Mouse (Mus musculus): ENCODE results near the gene Sept1.
"Not testable (repeated sequence)": the region's sequence is repeated elsewhere in the genome, so short reads cannot be mapped to it uniquely, and the experiment has no call there.

The Sept1 gene

GRCm38 (mm10) chr7:127253821-127254769, 21.2 kb upstream of the Sept1 start:
- DNase-seq (ENCODE audit: low read depth, low spot score), result peak; percentile 99

- no peak for DNase-seq (ENCODE audit: low read depth, low spot score)
Measured at GRCm38 (mm10) chr7:127253341-127253740, 20.4 kb upstream of the Sept1 start.

GRCm38 (mm10) chr7:127252414-127252813, 19.5 kb upstream of the Sept1 start:
- peak; percentile 76 for DNase-seq (ENCODE audit: low read depth, low spot score)

GRCm38 (mm10) chr7:127250511-127250910, 17.6 kb upstream of the Sept1 start:
- DNase-seq (ENCODE audit: low read depth, low spot score), result not testable (repeated sequence)

GRCm38 (mm10) chr7:127244658-127245510, 12.0 kb upstream of the Sept1 start:
- no peak for DNase-seq (ENCODE audit: low read depth, low spot score)

- peak; percentile 97 for DNase-seq (ENCODE audit: low read depth, low spot score)
Measured at GRCm38 (mm10) chr7:127243870-127244657, 11.1 kb upstream of the Sept1 start, which contains the start of gene Zfp771. Zfp771 (plus strand) TSS chr7:127244274.

- no peak for DNase-seq (ENCODE audit: low read depth, low spot score)
Measured at GRCm38 (mm10) chr7:127243361-127243867, 10.5 kb upstream of the Sept1 start.

- no peak for DNase-seq (ENCODE audit: low read depth, low spot score)
Measured at GRCm38 (mm10) chr7:127234777-127235176, 1.8 kb upstream of the Sept1 start.

- no peak for DNase-seq (ENCODE audit: low read depth, low spot score)
Measured at GRCm38 (mm10) chr7:127233765-127234164, 835 bp upstream of the Sept1 start.

GRCm38 (mm10) chr7:127233368-127233749, 429 bp upstream of the Sept1 start:
- DNase-seq (ENCODE audit: low read depth, low spot score), result no peak

GRCm38 (mm10) chr7:127231826-127232621, 906 bp downstream of the Sept1 start:
- DNase-seq (ENCODE audit: low read depth, low spot score), result no peak

GRCm38 (mm10) chr7:127231376-127231775, 1.6 kb downstream of the Sept1 start:
- no peak for DNase-seq (ENCODE audit: low read depth, low spot score)

- peak; percentile 92 for DNase-seq (ENCODE audit: low read depth, low spot score)
Measured at GRCm38 (mm10) chr7:127228615-127229303, 4.2 kb downstream of the Sept1 start.

GRCm38 (mm10) chr7:127225147-127225995, 7.6 kb downstream of the Sept1 start:
- no peak for DNase-seq (ENCODE audit: low read depth, low spot score)

- DNase-seq (ENCODE audit: low read depth, low spot score), result no peak
Measured at GRCm38 (mm10) chr7:127224616-127225015, 8.3 kb downstream of the Sept1 start.

GRCm38 (mm10) chr7:127223515-127224478, 9.1 kb downstream of the Sept1 start:
- no peak for DNase-seq (ENCODE audit: low read depth, low spot score)

GRCm38 (mm10) chr7:127223106-127223505, 9.8 kb downstream of the Sept1 start:
- no peak for DNase-seq (ENCODE audit: low read depth, low spot score)

GRCm38 (mm10) chr7:127220440-127220839, 12.5 kb downstream of the Sept1 start:
- DNase-seq (ENCODE audit: low read depth, low spot score), result no peak

Data from A20 (cell line).